Mouse (Mus musculus): ENCODE results near the gene Fahd1. TPM values are rescaled to one million over a fixed set of nuclear protein-coding genes. Genes with fewer than 3 reads are reported as not detected.

Fahd1 gene
- polyA plus RNA-seq, 1 experiment from 2014 or later: 18.4 TPM

- H3K36me3 ChIP-seq: peaks cover 69% of the 10 kb centered on the region
- no peak overlapping the region for H3K4me2 ChIP-seq (replicated peaks)
- peaks cover 3% of the 10 kb centered on the region; the same call in 1 of the 2 replicates for H3K4me1 ChIP-seq (replicated peaks)
- H3K9me3 ChIP-seq: no peaks in the 10 kb centered on the region
- H3K9ac ChIP-seq (replicated peaks): no peak overlapping the region
- WGBS: 90% methylated on average over 13 of the region's 13 CpGs
- no peak overlapping the region for H3K4me3 ChIP-seq (replicated peaks)
- peaks cover 3% of the 10 kb centered on the region for H3K27me3 ChIP-seq
- no peak overlapping the region for H3K27ac ChIP-seq
- ATAC-seq: no peak
Observed at GRCm38 (mm10) chr17:24856589-24856988, 6.4 kb upstream of the Fahd1 start.

- no peak overlapping the region for H3K27ac ChIP-seq
- H3K9me3 ChIP-seq: no peaks in the 10 kb centered on the region
- no peak for ATAC-seq
- no peak overlapping the region for H3K9ac ChIP-seq (replicated peaks)
- peaks cover 8% of the 10 kb centered on the region for H3K27me3 ChIP-seq
- H3K4me1 ChIP-seq (replicated peaks): peaks cover 9% of the 10 kb centered on the region
- H3K4me2 ChIP-seq (replicated peaks): no peak overlapping the region
- H3K36me3 ChIP-seq: peaks cover 63% of the 10 kb centered on the region
- 90% methylated on average over 3 of the region's 3 CpGs for WGBS
- H3K4me3 ChIP-seq (replicated peaks): no peak overlapping the region
Observed at GRCm38 (mm10) chr17:24855838-24856464, 5.8 kb upstream of the Fahd1 start.

- peaks cover 8% of the 10 kb centered on the region for H3K27me3 ChIP-seq
- no peaks in the 10 kb centered on the region for H3K9me3 ChIP-seq
- H3K9ac ChIP-seq (replicated peaks): peak overlapping the region; percentile 81
- peaks cover 28% of the 10 kb centered on the region for H3K36me3 ChIP-seq
- H3K4me2 ChIP-seq (replicated peaks): peak overlapping the region; percentile 94
- ATAC-seq: no peak
- peaks cover 25% of the 10 kb centered on the region for H3K4me1 ChIP-seq (replicated peaks)
- peak overlapping the region; percentile 81 for H3K4me3 ChIP-seq (replicated peaks)
- 82% methylated on average over 10 of the region's 10 CpGs for WGBS
- no peak overlapping the region for H3K27ac ChIP-seq
Observed at GRCm38 (mm10) chr17:24851381-24852125, 1.4 kb upstream of the Fahd1 start.

GRCm38 (mm10) chr17:24850773-24851127 is 586 bp upstream of the Fahd1 start:
- no peak for ATAC-seq
- peaks cover 20% of the 10 kb centered on the region for H3K36me3 ChIP-seq
- peak overlapping the region; percentile 94 for H3K4me2 ChIP-seq (replicated peaks)
- peaks cover 8% of the 10 kb centered on the region for H3K27me3 ChIP-seq
- peak overlapping the region; percentile 68 for H3K27ac ChIP-seq
- under 1% methylated on average over 20 of the region's 20 CpGs for WGBS
- no peaks in the 10 kb centered on the region for H3K9me3 ChIP-seq
- H3K4me1 ChIP-seq (replicated peaks): peaks cover 25% of the 10 kb centered on the region
- H3K4me3 ChIP-seq (replicated peaks): peak overlapping the region; percentile 81
- peak overlapping the region; percentile 81 for H3K9ac ChIP-seq (replicated peaks)

GRCm38 (mm10) chr17:24849733-24850064 is 465 bp downstream of the Fahd1 start:
- H3K27me3 ChIP-seq: peaks cover 8% of the 10 kb centered on the region
- ATAC-seq: no peak
- peak overlapping the region; percentile 81 for H3K4me3 ChIP-seq (replicated peaks)
- peaks cover 25% of the 10 kb centered on the region for H3K4me1 ChIP-seq (replicated peaks)
- no peaks in the 10 kb centered on the region for H3K9me3 ChIP-seq
- H3K27ac ChIP-seq: peak overlapping the region; percentile 92
- H3K36me3 ChIP-seq: peaks cover 18% of the 10 kb centered on the region
- peak overlapping the region; percentile 82 for H3K9ac ChIP-seq (replicated peaks)
- H3K4me2 ChIP-seq (replicated peaks): peak overlapping the region; percentile 94
- WGBS: 0% methylated on average over 21 of the region's 21 CpGs

GRCm38 (mm10) chr17:24848600-24849031 is 1.5 kb downstream of the Fahd1 start:
- peaks cover 25% of the 10 kb centered on the region for H3K4me1 ChIP-seq (replicated peaks)
- H3K36me3 ChIP-seq: peaks cover 10% of the 10 kb centered on the region
- peak overlapping the region; percentile 94 for H3K4me2 ChIP-seq (replicated peaks)
- peak overlapping the region; percentile 81; the same call in 1 of the 2 replicates for H3K4me3 ChIP-seq (replicated peaks)
- no peak for ATAC-seq
- H3K9ac ChIP-seq (replicated peaks): no peak overlapping the region
- H3K27ac ChIP-seq: no peak overlapping the region
- no peaks in the 10 kb centered on the region for H3K9me3 ChIP-seq
- peaks cover 14% of the 10 kb centered on the region for H3K27me3 ChIP-seq

GRCm38 (mm10) chr17:24847386-24847785 is 2.8 kb downstream of the Fahd1 start:
- Histone ChIP-seq H3K27ac (no peak overlapping the region), H3K36me3 (no peaks in the 10 kb centered on the region), H3K4me3 (replicated peaks) (no peak overlapping the region), H3K4me2 (replicated peaks) (no peak overlapping the region), H3K4me1 (replicated peaks) (peaks cover 25% of the 10 kb centered on the region), H3K9ac (replicated peaks) (no peak overlapping the region), H3K9me3 (no peaks in the 10 kb centered on the region), H3K27me3 (peaks cover 14% of the 10 kb centered on the region)
- WGBS: 94% methylated on average over 1 of the region's 1 CpGs
- no peak for ATAC-seq

GRCm38 (mm10) chr17:24844525-24844924 is 5.6 kb downstream of the Fahd1 start:
- Histone ChIP-seq H3K27ac (no peak overlapping the region), H3K27me3 (peaks cover 12% of the 10 kb centered on the region; the same call in 1 of the 2 replicates), H3K9me3 (no peaks in the 10 kb centered on the region), H3K4me2 (replicated peaks) (no peak overlapping the region), H3K4me3 (replicated peaks) (no peak overlapping the region), H3K36me3 (no peaks in the 10 kb centered on the region), H3K9ac (replicated peaks) (no peak overlapping the region), H3K4me1 (replicated peaks) (peaks cover 13% of the 10 kb centered on the region)
- WGBS: 55% methylated on average over 9 of the region's 9 CpGs
- ATAC-seq: no peak

- Histone ChIP-seq H3K27ac (no peak overlapping the region), H3K36me3 (no peaks in the 10 kb centered on the region), H3K4me1 (replicated peaks) (no peaks in the 10 kb centered on the region), H3K4me3 (replicated peaks) (no peak overlapping the region), H3K9me3 (no peaks in the 10 kb centered on the region), H3K27me3 (peaks cover 12% of the 10 kb centered on the region; the same call in 1 of the 2 replicates), H3K9ac (replicated peaks) (no peak overlapping the region), H3K4me2 (replicated peaks) (no peak overlapping the region)
- ATAC-seq: no peak
- WGBS: 58% methylated on average over 2 of the region's 2 CpGs
Observed at GRCm38 (mm10) chr17:24842631-24843030, 7.5 kb downstream of the Fahd1 start.

GRCm38 (mm10) chr17:24841133-24841532 is 9.0 kb downstream of the Fahd1 start:
- Histone ChIP-seq H3K36me3 (no peaks in the 10 kb centered on the region), H3K9me3 (no peaks in the 10 kb centered on the region), H3K4me1 (replicated peaks) (no peaks in the 10 kb centered on the region), H3K27me3 (peaks cover 18% of the 10 kb centered on the region; the same call in 1 of the 2 replicates), H3K4me3 (replicated peaks) (no peak overlapping the region), H3K4me2 (replicated peaks) (no peak overlapping the region), H3K27ac (no peak overlapping the region), H3K9ac (replicated peaks) (no peak overlapping the region)
- ATAC-seq: no peak
- 58% methylated on average over 4 of the region's 4 CpGs for WGBS

GRCm38 (mm10) chr17:24840341-24840740 is 9.8 kb downstream of the Fahd1 start:
- no peak overlapping the region for H3K9ac ChIP-seq (replicated peaks)
- no peaks in the 10 kb centered on the region for H3K4me1 ChIP-seq (replicated peaks)
- WGBS: 69% methylated on average over 5 of the region's 5 CpGs
- H3K36me3 ChIP-seq: no peaks in the 10 kb centered on the region
- no peaks in the 10 kb centered on the region for H3K9me3 ChIP-seq
- no peak for ATAC-seq
- no peak overlapping the region for H3K4me3 ChIP-seq (replicated peaks)
- H3K27ac ChIP-seq: no peak overlapping the region
- no peak overlapping the region for H3K4me2 ChIP-seq (replicated peaks)
- H3K27me3 ChIP-seq: peaks cover 18% of the 10 kb centered on the region; the same call in 1 of the 2 replicates

GRCm38 (mm10) chr17:24839842-24840241 is 10.3 kb downstream of the Fahd1 start, which contains the start of gene Hagh:
TSS of gene Hagh (plus strand) at chr17:24840143.
- no peak within 1 kb of the TSS for H3K27ac ChIP-seq
- no peak within 1 kb of the TSS for H3K4me3 ChIP-seq (replicated peaks)
- H3K36me3 ChIP-seq: no peaks in the 10 kb centered on the region
- H3K9ac ChIP-seq (replicated peaks): no peak within 1 kb of the TSS
- no peaks in the 10 kb centered on the region for H3K9me3 ChIP-seq
- H3K27me3 ChIP-seq: peaks cover 18% of the 10 kb centered on the region; the same call in 1 of the 2 replicates
- ATAC-seq: no peak
- H3K4me1 ChIP-seq (replicated peaks): no peaks in the 10 kb centered on the region
- 71% methylated on average over 8 of the region's 8 CpGs for WGBS
- H3K4me2 ChIP-seq (replicated peaks): no peak within 1 kb of the TSS
